Mouse (Mus musculus) limb, embryonic 11.5 days (tissue): ENCODE measurements around the gene Stx17. TPM values are rescaled to one million over a fixed set of nuclear protein-coding genes. Genes with fewer than 3 reads are reported as not detected.

ENCODE experiments used
- ATAC-seq: fragments of 200-750 bp; cut with Nextera tagmentation; 2 replicates; pipeline ENCODE4 v1.8.0; 2017; ENCODE audit warnings: low read depth; ENCODE audit not compliant: insufficient number of reproducible peaks, low FRiP score, low TSS enrichment
- DNase-seq: peaks from one replicate; pipeline ENCODE4 v3.0.0-alpha.2; 2015; ENCODE audit warnings: low spot score
- H3K27ac ChIP-seq: fragments of 300-500 bp; sonication (generic); replicated peaks from 2 replicates; pipeline ENCODE4 v1.5.1; 2014; ENCODE audit warnings: low read depth, mild to moderate bottlenecking, low read length
- H3K27me3 ChIP-seq: fragments of 300-500 bp; sonication (generic); 2 replicates; pipeline ENCODE4 v1.6.1; 2014; ENCODE audit warnings: mild to moderate bottlenecking, low read length, mixed read lengths; ENCODE audit not compliant: control insufficient read depth, insufficient read depth
- H3K36me3 ChIP-seq: fragments of 300-500 bp; sonication (generic); 2 replicates; pipeline ENCODE4 v1.6.1; 2014; ENCODE audit warnings: mild to moderate bottlenecking, low read length, moderate library complexity, mixed read lengths; ENCODE audit not compliant: control insufficient read depth, insufficient read depth
- H3K4me1 ChIP-seq: fragments of 300-500 bp; sonication (generic); 2 replicates; pipeline ENCODE4 v1.6.1; 2014; ENCODE audit warnings: low read length, mixed read lengths; ENCODE audit not compliant: control insufficient read depth, insufficient read depth
- H3K4me2 ChIP-seq: fragments of 300-500 bp; sonication (generic); 2 replicates; pipeline ENCODE4 v1.6.1; 2014; ENCODE audit warnings: low read depth, mild to moderate bottlenecking, moderate library complexity; ENCODE audit not compliant: severe bottlenecking
- H3K4me3 ChIP-seq: fragments of 300-500 bp; sonication (generic); 2 replicates; pipeline ENCODE4 v1.5.1; 2014; ENCODE audit warnings: low read depth, low read length
- H3K9ac ChIP-seq: fragments of 300-500 bp; sonication (generic); 2 replicates; pipeline ENCODE4 v1.6.1; 2014; ENCODE audit warnings: mild to moderate bottlenecking, low read length
- H3K9me3 ChIP-seq: fragments of 300-500 bp; sonication (generic); 2 replicates; pipeline ENCODE4 v1.6.1; 2016; ENCODE audit warnings: low read length; ENCODE audit not compliant: control insufficient read depth
- WGBS: fragments of 180-500 bp; shearing (Covaris S2); extraction: QIAGEN DNeasy Blood & Tissue Kit; methylation state at CpG from one replicate; pipeline ENCODE4 v1.1.7; 2014; 5-methylcytosine and 5-hydroxymethylcytosine counted together
- polyA plus RNA-seq: library from polyadenylated mRNA; unstranded; fragments of >200 nt; fragmentation: Nextera tagmentation; extraction: Ambion mirVana; gene quantifications from 2 replicates; pipeline ENCODE4 v1.2.1, GENCODE M21; 2014

Gene Stx17
- polyA plus RNA-seq, 1 experiment from 2014 or later, result 26.9 TPM

DNA sequence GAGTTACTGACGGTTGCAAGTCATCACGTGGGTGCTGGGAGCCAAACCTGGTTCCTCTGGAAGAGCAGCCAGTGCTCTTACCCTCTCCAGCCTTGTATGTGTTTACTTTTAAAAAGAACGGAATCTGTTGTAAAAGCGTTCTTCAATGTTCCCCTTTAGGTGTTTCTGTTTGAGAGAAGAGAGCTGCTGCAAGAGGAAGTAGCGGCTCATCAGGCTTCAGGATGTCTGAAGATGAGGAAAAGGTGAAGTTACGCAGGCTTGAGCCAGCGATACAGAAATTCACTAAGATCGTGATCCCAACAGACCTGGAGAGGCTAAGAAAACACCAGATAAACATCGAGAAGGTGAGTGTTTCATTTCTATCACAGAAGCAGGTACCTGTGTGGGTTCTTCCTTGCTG is 6.9 kb downstream of the Stx17 start:
- Histone ChIP-seq H3K36me3 (no peaks in the 10 kb centered on the region), H3K4me1 (no peaks in the 10 kb centered on the region), H3K9me3 (no peaks in the 10 kb centered on the region), H3K4me3 (no peak overlapping the region), H3K9ac (no peak overlapping the region), H3K27ac (no peak overlapping the region), H3K27me3 (no peaks in the 10 kb centered on the region), H3K4me2 (no peak overlapping the region)
- DNase-seq, result no peak
- no peak for ATAC-seq
- 94% methylated on average over 9 of the region's 9 CpGs for WGBS

DNA sequence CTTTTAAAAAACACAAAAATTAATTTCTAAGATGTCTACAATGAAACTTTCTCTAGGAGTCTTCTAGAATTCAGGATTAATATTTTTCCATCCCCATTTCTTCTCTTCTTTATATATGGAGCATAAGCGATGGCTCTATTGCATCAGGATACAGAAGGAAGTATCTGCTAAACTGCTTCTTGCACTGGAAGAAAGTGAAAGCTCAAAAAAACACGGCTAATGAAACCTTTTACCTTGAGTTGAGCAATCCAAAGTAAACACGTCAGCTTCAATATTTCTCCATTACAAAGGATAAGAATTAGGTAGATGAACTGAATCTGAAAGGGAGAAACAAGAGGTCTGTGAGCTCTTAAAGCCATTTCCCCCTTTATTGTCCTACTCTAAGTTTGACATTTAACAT is 8.0 kb downstream of the Stx17 start:
- H3K27ac ChIP-seq, result no peak overlapping the region
- ATAC-seq (no peak), DNase-seq (no peak)
- no peak overlapping the region for H3K4me2 ChIP-seq
- no peaks in the 10 kb centered on the region for H3K36me3 ChIP-seq
- H3K9ac ChIP-seq, result no peak overlapping the region
- no peaks in the 10 kb centered on the region for H3K27me3 ChIP-seq
- WGBS, result 87% methylated on average over 3 of the region's 3 CpGs
- no peak overlapping the region for H3K4me3 ChIP-seq
- no peaks in the 10 kb centered on the region for H3K9me3 ChIP-seq
- H3K4me1 ChIP-seq, result no peaks in the 10 kb centered on the region

- ATAC-seq (no peak), DNase-seq (no peak)
- 93% methylated on average over 2 of the region's 2 CpGs for WGBS
- H3K27me3 ChIP-seq, result no peaks in the 10 kb centered on the region
- H3K4me3 ChIP-seq, result no peak overlapping the region
- no peak overlapping the region for H3K4me2 ChIP-seq
- H3K36me3 ChIP-seq, result no peaks in the 10 kb centered on the region
- no peak overlapping the region for H3K27ac ChIP-seq
- H3K4me1 ChIP-seq, result no peaks in the 10 kb centered on the region
- H3K9me3 ChIP-seq, result no peaks in the 10 kb centered on the region
- no peak overlapping the region for H3K9ac ChIP-seq
Measured at GRCm38 (mm10) chr4:48149492-48149891, 24.8 kb downstream of the Stx17 start.

GRCm38 (mm10) chr4:48153229-48153628 is 28.5 kb downstream of the Stx17 start:
- no peak overlapping the region for H3K4me2 ChIP-seq
- H3K4me3 ChIP-seq, result no peak overlapping the region
- DNase-seq (no peak), ATAC-seq (no peak)
- H3K4me1 ChIP-seq, result no peaks in the 10 kb centered on the region
- no peak overlapping the region for H3K9ac ChIP-seq
- no peaks in the 10 kb centered on the region for H3K27me3 ChIP-seq
- no peak overlapping the region for H3K27ac ChIP-seq
- 85% methylated on average over 5 of the region's 5 CpGs for WGBS
- H3K36me3 ChIP-seq, result no peaks in the 10 kb centered on the region
- no peaks in the 10 kb centered on the region for H3K9me3 ChIP-seq

DNA sequence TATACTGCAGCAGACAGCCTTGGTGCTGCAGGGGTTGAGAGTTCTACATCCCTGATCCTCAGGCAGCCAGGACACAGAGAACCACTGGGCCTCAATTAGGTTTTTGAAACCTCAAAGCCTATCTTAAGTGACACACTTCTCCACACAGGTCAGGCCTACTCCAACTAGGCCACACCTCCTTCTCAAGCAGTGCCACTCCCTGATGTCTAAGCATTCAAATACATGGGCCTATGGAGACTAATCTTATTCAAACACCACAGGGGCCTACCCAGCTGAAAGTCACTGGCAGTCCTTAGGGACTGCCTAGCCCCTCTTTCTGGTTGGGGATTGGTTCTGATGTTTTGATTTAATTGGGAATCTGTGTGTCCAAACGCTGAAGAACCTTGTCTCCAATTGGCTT is 31.1 kb downstream of the Stx17 start:
- no peak overlapping the region for H3K27ac ChIP-seq
- 54% methylated on average over 1 of the region's 1 CpGs for WGBS
- no peaks in the 10 kb centered on the region for H3K36me3 ChIP-seq
- no peak for ATAC-seq
- no peaks in the 10 kb centered on the region for H3K27me3 ChIP-seq
- H3K9ac ChIP-seq, result no peak overlapping the region
- H3K4me1 ChIP-seq, result no peaks in the 10 kb centered on the region
- H3K4me2 ChIP-seq, result no peak overlapping the region
- no peak for DNase-seq
- H3K9me3 ChIP-seq, result no peaks in the 10 kb centered on the region
- no peak overlapping the region for H3K4me3 ChIP-seq

GRCm38 (mm10) chr4:48160386-48160785 is 35.7 kb downstream of the Stx17 start:
- no peak overlapping the region for H3K9ac ChIP-seq
- H3K4me1 ChIP-seq, result no peaks in the 10 kb centered on the region
- 87% methylated on average over 4 of the region's 4 CpGs for WGBS
- DNase-seq (no peak), ATAC-seq (no peak)
- no peaks in the 10 kb centered on the region for H3K27me3 ChIP-seq
- no peaks in the 10 kb centered on the region for H3K9me3 ChIP-seq
- no peak overlapping the region for H3K4me2 ChIP-seq
- no peak overlapping the region for H3K4me3 ChIP-seq
- no peaks in the 10 kb centered on the region for H3K36me3 ChIP-seq
- no peak overlapping the region for H3K27ac ChIP-seq

DNA sequence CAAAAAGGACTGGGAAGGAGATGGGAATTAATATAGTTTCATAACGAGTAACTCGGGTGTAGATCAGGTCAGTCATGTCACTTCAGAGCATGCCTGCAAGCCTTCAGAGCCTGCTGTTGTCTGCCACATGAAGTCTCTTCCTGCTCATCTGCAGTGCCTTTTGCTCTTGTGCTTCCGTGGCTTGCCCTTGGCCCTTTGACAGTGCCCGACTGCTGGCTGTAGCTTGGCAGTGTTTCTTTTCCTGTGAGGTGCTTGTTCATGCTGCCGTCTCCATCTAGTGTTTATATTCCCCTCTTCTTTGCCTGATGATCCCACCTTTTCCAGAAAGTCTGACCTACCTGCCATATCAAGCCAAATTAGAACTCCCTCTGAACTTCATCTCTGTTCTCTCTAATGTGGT is 39.1 kb downstream of the Stx17 start:
- Histone ChIP-seq H3K4me1 (no peaks in the 10 kb centered on the region), H3K27me3 (no peaks in the 10 kb centered on the region), H3K9ac (no peak overlapping the region), H3K36me3 (no peaks in the 10 kb centered on the region), H3K4me2 (no peak overlapping the region), H3K27ac (no peak overlapping the region), H3K4me3 (no peak overlapping the region), H3K9me3 (no peaks in the 10 kb centered on the region)
- no peak for DNase-seq
- WGBS, result 89% methylated on average over 5 of the region's 5 CpGs
- no peak for ATAC-seq

GRCm38 (mm10) chr4:48175666-48176065 is 51.0 kb downstream of the Stx17 start:
- no peak overlapping the region for H3K9ac ChIP-seq
- H3K9me3 ChIP-seq, result no peaks in the 10 kb centered on the region
- ATAC-seq (no peak), DNase-seq (no peak)
- H3K27ac ChIP-seq, result no peak overlapping the region
- no peak overlapping the region for H3K4me3 ChIP-seq
- no peaks in the 10 kb centered on the region for H3K4me1 ChIP-seq
- WGBS, result 90% methylated on average over 3 of the region's 3 CpGs
- no peaks in the 10 kb centered on the region for H3K36me3 ChIP-seq
- no peak overlapping the region for H3K4me2 ChIP-seq
- H3K27me3 ChIP-seq, result no peaks in the 10 kb centered on the region

- H3K27me3 ChIP-seq, result no peaks in the 10 kb centered on the region
- no peak overlapping the region for H3K27ac ChIP-seq
- H3K4me1 ChIP-seq, result no peaks in the 10 kb centered on the region
- no peak overlapping the region for H3K9ac ChIP-seq
- no peak overlapping the region for H3K4me2 ChIP-seq
- DNase-seq, result no peak
- 45% methylated on average over 2 of the region's 2 CpGs for WGBS
- H3K4me3 ChIP-seq, result no peak overlapping the region
- H3K36me3 ChIP-seq, result no peaks in the 10 kb centered on the region
- no peak for ATAC-seq
- no peaks in the 10 kb centered on the region for H3K9me3 ChIP-seq
Measured at GRCm38 (mm10) chr4:48180922-48181321, 56.2 kb downstream of the Stx17 start.
